Mouse (Mus musculus) embryo, embryonic 9.5 days (tissue): ENCODE data around the gene Adamts7.
A peak's percentile ranks its signal among the peaks of the same experiment; 100 is the strongest.

Experiments
- DNase-seq: peaks from one replicate; pipeline ENCODE4 v3.0.0-alpha.2; 2017; ENCODE audit errors: extremely low spot score

The Adamts7 gene

GRCm38 (mm10) chr9:90146869-90147268, 16.0 kb upstream of the Adamts7 start:
- DNase-seq, result no peak

DNA sequence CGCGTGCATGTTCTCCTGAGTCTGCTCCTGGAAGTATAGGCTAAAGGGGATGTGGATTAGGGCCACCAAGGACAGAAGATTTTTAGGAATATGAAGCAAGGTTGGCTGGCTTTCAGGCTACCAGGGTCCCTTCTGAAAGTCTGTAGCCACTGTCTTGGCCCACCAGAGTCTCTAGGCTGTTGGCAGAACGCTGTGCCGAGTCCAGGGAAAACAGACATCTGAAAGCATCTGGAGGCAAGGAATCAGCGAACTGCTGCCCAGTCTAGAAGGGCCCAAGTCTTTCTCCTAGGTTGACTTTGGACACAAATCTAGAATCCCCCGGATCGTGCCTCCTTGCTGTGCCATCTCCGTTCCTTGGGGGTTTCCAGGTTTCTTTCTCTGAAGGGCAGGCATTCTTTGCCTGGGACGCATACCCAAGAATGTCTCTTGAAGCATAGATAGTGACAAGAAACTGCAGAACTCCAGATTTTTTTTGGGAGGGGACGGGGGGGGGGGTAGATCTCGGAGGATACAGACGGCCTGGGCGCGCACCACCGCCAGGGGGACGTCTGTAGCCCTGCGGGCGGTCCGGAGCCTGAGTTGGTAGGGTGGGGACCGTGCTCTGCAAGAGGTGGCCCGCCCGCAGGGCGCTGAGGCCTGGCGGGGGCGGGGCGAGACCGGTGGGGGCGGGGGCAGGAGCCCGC, 485 bp upstream of the Adamts7 start:
- peak; percentile 71 for DNase-seq

GRCm38 (mm10) chr9:90163749-90164095, 853 bp downstream of the Adamts7 start:
- DNase-seq, result no peak

DNA sequence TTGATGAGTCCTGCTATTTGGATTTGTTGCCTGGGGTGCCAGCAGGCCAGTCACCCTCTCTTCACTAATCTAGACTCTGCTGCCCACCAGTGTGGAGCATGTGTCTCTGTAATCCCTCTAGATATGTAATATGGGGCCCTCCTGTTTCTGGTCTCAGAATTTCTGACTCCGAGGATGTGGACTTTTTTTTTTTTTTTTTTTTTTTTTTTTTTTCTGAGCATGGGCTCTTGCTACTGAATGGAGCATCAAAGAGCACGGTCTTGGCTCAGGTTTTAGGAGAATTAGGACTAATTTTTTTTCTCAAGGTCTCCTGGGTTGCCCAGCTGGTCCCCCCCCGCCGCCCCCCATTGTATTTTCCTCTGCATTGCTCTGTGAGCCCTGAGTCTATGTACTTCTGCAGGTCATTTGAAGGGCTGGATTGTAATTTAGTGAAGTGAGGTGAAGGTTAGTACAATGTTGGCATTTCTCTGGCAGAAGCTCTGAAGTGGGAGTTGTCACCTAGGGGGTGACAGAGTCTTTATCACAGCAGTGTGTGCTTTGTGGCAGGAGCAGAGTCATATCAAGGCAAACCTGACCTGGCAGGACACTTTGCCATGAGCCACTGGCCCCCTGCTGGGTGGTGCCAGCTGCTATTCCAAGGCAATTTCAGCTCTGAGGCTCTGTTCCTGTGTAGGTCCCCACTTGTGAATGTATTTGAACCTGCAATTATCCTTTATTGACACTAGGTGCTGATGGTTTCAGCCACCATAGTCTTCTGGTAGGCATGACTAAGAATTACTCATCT, 2.0 kb downstream of the Adamts7 start:
- no peak for DNase-seq

DNA sequence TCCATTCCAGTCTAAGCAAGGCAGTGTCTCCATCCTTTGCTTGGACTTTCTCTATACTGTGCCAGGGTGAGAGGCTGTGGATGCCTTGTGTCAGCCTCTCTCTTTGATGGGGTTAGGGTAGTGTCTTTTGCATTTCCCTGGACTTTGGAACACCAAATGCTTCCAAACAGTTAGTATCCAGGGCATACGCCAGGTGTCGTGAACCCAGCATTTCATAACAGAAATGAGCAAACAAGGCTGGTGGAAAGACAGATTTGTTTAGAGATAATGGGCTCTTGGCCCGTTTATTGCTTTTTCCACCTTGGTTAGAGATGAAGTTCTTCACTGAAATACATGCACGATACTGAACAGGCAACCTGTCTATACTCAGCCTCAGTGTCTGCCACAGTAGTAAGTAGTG, 2.7 kb downstream of the Adamts7 start:
- DNase-seq, result no peak

DNA sequence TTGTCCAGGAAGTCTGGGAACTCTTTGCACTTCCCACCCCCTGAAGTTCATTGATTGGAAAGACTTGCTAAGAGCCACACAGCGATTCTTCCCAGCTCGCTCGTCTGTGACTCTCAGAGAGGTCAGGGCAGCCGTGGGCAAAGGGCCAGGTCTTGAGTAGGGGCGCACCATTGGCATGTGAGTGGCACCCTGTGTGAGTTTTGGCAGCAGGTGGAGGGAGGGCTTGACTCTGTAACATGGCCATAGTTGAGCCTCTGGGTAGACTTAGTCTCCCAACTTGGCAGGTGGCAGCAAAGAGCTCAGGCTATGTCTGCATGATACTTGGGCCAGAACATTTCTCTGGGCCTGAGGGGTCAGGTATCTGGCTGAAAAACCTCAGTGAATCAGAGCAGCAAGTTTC, 3.7 kb downstream of the Adamts7 start:
- DNase-seq, result no peak

- DNase-seq, result no peak
These were observed 7.1 kb downstream of the Adamts7 start for GRCm38 (mm10) chr9:90169965-90170364.

GRCm38 (mm10) chr9:90171421-90171820, 8.6 kb downstream of the Adamts7 start:
- DNase-seq, result no peak

DNA sequence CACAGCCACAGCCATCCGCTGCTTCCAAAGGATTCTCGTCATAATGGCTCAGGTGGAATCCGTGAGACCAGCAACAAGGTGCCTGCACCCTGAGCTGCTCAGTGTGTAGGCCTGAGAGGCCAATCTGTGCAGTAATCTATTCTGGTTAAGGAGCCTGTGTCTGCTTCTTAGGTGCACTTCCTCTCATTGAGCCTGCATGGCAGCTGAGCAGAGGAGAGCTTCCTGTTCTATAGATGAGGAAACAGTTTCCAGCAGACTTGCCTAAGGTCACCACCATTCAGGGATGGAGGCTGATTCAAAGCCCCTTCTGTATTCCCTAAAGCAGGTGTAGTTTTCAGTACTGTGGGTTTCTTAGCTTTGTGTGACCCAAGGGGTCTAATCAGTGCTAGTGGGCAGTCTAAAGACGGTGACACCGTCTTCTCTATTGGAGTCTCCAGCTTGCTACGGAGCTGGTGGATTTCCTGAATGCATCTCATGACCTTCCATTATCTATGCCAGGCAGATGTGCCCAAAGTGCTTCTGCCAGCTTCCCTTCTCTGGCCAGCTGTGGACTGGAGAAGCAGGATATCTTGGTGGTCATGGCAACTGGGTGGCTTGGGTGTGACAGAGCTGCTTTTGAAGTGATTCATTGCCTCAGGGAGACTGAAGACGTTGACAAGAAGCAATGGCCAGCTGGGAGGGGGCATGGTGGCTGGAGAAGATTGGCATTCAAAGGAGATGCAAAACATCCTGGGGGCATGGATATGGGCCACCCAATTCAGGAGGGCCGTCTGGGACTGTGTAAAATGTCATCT, 9.9 kb downstream of the Adamts7 start:
- DNase-seq, result no peak

- DNase-seq, result no peak
These were observed 10.5 kb downstream of the Adamts7 start for GRCm38 (mm10) chr9:90173330-90173729.

GRCm38 (mm10) chr9:90179409-90179808, 16.5 kb downstream of the Adamts7 start:
- no peak for DNase-seq

DNA sequence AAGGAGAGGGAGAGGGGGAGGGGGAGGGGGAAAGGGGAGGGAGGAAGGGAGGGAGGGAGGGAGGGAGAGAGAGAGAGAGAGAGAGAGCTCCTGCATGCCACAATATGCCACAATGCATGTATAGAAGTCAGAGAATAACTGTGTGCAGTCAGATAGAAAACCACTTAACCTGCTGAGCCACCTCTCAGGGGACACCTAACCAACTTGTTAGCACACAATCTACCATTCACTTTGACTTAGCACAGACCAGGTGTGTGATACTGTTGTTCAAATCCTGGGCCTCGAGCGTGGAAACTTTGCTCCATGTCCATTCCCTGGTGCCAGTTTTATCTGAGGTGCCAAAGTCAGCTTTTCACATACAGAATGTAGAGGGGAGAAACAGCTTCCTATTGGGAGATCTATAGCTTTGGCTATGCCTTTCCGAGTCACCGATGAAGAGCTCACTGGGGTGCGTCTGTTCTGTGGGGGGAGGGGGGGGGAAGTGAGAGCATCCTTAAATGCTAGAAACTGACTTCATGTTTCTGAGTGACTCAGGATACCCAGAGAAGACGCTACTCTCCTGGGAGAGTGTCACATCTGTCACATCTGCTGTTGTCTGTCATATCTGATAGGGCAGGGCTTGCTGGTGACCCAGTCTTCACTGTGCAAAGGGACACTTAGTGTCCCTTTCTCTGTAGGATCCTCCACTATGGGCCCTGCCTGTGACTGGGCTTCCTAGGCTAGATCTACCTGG, 19.0 kb downstream of the Adamts7 start:
- DNase-seq, result no peak

DNA sequence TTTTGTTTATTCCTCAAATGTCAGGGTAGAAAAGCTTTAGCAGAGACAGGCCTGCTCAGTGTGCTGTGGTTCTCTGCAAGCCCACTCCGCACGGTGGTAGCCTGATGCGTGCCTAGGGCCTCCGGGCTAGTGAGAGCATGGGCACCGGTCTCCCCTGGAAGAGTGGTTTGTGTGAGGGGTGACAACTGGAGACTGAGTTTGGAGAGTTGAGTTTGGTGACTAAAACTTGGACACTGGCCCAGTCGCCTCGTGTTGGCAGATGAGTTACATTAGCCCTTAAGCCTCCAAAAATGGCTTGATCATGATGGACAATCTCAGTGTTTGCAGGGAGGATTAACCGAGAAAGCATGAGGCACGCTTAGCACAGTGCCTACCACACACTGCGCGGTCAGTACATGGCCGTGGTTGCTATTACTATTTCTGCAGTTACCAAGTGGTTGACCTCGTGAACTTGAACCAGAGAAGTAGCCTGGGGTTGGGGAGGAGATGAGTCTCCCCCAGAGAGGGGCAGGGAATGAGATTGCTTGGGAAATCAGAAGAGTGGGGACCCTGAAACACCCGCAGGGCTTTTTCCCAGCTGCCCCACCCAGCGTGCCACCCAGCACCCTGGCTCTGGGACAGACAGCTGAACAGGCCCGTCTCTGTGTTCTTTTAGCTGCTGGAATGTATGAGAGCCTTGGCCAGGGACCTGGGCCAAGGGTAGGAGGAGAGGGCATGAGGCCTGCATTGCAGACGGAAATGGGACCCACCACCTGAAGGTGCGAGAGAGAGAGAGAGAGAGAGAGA, 20.0 kb downstream of the Adamts7 start:
- DNase-seq, result no peak

DNA sequence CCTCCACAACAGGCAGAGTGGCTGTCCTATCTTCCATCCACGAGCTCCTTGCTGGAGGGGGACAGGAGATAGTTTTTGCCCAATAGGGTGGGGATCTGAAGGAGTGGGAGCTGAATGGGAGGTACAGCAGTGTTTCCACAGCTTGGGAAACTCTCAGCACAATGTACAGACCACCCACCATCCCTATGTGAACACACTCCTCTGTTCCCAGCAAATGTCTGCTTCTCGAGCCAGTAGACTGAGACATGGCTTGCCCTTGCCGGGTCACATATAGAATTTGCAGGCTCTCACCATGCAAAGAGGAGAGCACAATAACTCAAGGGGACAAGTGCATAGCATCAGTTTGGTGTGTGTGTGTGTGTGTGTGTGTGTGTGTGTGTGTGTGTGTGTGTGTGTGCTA, 20.7 kb downstream of the Adamts7 start:
- no peak for DNase-seq

- DNase-seq, result no peak
These were observed 21.2 kb downstream of the Adamts7 start for GRCm38 (mm10) chr9:90184116-90184515.

GRCm38 (mm10) chr9:90185356-90185910, 22.6 kb downstream of the Adamts7 start:
- DNase-seq, result no peak

- no peak for DNase-seq
These were observed 26.0 kb downstream of the Adamts7 start for GRCm38 (mm10) chr9:90188893-90189292.

GRCm38 (mm10) chr9:90189391-90189790, 26.5 kb downstream of the Adamts7 start:
- DNase-seq, result no peak

- DNase-seq, result no peak
These were observed 32.1 kb downstream of the Adamts7 start for GRCm38 (mm10) chr9:90195000-90195399.

GRCm38 (mm10) chr9:90196262-90196661, 33.4 kb downstream of the Adamts7 start:
- no peak for DNase-seq

GRCm38 (mm10) chr9:90197116-90197665, 34.3 kb downstream of the Adamts7 start:
- DNase-seq, result no peak
